Mouse (Mus musculus): Measurements from ENCODE around the gene Hsf4.

- TF ChIP-seq EP300 (IDR thresholded peaks at IDR 0.05; ENCODE audit: low read depth) (no peak), CTCF (IDR thresholded peaks at IDR 0.05; ENCODE audit: low read depth) (no peak)
Measured at GRCm38 (mm10) chr8:105223850-105224249, 45.8 kb upstream of the Hsf4 start.

Measured in heart, postnatal 0 days (tissue).